Mouse (Mus musculus) spleen, adult 2 months (tissue): ENCODE measurements around the gene Dhrs2.

Source experiments
- CTCF ChIP-seq: fragments of 200-500 bp; IDR thresholded peaks from 2 replicates; pipeline ENCODE4 v1.5.1; 2011; ENCODE audit warnings: mild to moderate bottlenecking, inconsistent platforms; ENCODE audit not compliant: insufficient read depth, insufficient read length, insufficient replicate concordance; ENCODE audit errors: extremely low read depth
- POLR2A ChIP-seq: fragments of 200-500 bp; IDR thresholded peaks from 2 replicates; pipeline ENCODE4 v1.6.1; 2011; ENCODE audit warnings: low read depth, low read length, inconsistent platforms

GRCm38 (mm10) chr14:55197121-55197520 lies 24.7 kb upstream of the Dhrs2 start:
- TF ChIP-seq CTCF (no peak), POLR2A (no peak)
